Comparison of ENCODE assay signal across 17 mouse cellular contexts in genomic region chr2:139044684-139045083, GRCm38 (mm10).
"Had no signal": no experiment of that assay in that cellular context is flagged by ENCODE, and none has a peak within 500 bp of the region (broad histone marks: within the 10 kb centered on the region; RNA-seq: fewer than 3 reads in every experiment).

No protein-coding gene starts in this region.

- H3K36me3 ChIP-seq: lung, embryonic 15.5 days; midbrain, embryonic 13.5 days; midbrain, embryonic 15.5 days; neural tube, embryonic 12.5 days; stomach, embryonic 15.5 days had no signal

- H3K4me2 ChIP-seq: lung, embryonic 15.5 days; midbrain, embryonic 11.5 days; midbrain, embryonic 13.5 days; midbrain, embryonic 15.5 days; neural tube, embryonic 12.5 days; stomach, embryonic 15.5 days had no signal

- H3K9ac ChIP-seq: lung, embryonic 15.5 days; midbrain, embryonic 13.5 days; midbrain, embryonic 15.5 days; neural tube, embryonic 12.5 days; stomach, embryonic 15.5 days had no signal

- H3K9me3 ChIP-seq: lung, embryonic 15.5 days; megakaryocyte, embryonic 14.5 days; midbrain, embryonic 13.5 days; midbrain, embryonic 15.5 days; neural tube, embryonic 12.5 days; stomach, embryonic 15.5 days had no signal

- H3K27me3 ChIP-seq: lung, embryonic 15.5 days; megakaryocyte, embryonic 14.5 days; midbrain, embryonic 13.5 days; midbrain, embryonic 15.5 days; neural tube, embryonic 12.5 days; stomach, embryonic 15.5 days had no signal

- ATAC-seq: lung, postnatal 0 days; midbrain, embryonic 13.5 days; midbrain, embryonic 15.5 days had no signal

- DNase-seq: lung, adult 2 months; lung, postnatal 14 days; lung, postnatal 36 days; right cerebral cortex, postnatal 14 days; thymus, adult 2 months; thymus, postnatal 25 days; thymus, postnatal 4 days had no signal

- H3K4me3 ChIP-seq: lung, embryonic 15.5 days; megakaryocyte, embryonic 14.5 days; midbrain, embryonic 13.5 days; midbrain, embryonic 15.5 days; neural tube, embryonic 12.5 days; stomach, embryonic 15.5 days had no signal

- H3K4me1 ChIP-seq: megakaryocyte, embryonic 14.5 days; midbrain, embryonic 13.5 days; midbrain, embryonic 15.5 days; neural tube, embryonic 12.5 days; stomach, embryonic 15.5 days had no signal

- H3K27ac ChIP-seq: lung, embryonic 15.5 days; macrophage; midbrain, embryonic 13.5 days; midbrain, embryonic 15.5 days; neural tube, embryonic 12.5 days; stomach, embryonic 15.5 days; stomach, postnatal 0 days had no signal
